Mouse (Mus musculus) gastrocnemius, adult 2 months (tissue): ENCODE results near the gene Scgb1b15. TPM values are rescaled to one million over a fixed set of nuclear protein-coding genes. Genes with fewer than 3 reads are reported as not detected.
"Not testable (repeated sequence)": the region's sequence is repeated elsewhere in the genome, so short reads cannot be mapped to it uniquely, and the experiment has no call there.

Experiments
- DNase-seq: peaks from one replicate; pipeline ENCODE4 v3.0.0; 2022
- H3K27ac ChIP-seq: fragments of 200-600 bp; 2 replicates; pipeline ENCODE4 v1.8.1; 2022; ENCODE audit warnings: mild to moderate bottlenecking
- H3K4me3 ChIP-seq: fragments of 200-600 bp; 2 replicates; pipeline ENCODE4 v1.8.1; 2022; ENCODE audit warnings: mild to moderate bottlenecking, moderate library complexity
- intact Hi-C: fragments of 180-260 bp; cut with DNase I; formaldehyde crosslinking; loops from one replicate; pipeline ENCODE4 v1.15.1; 2025
- long read RNA-seq, 2 experiments: library from polyadenylated mRNA; stranded (forward); transcript quantifications; one replicate each; pipeline ENCODE4 v2.0.0; 2021
- total RNA-seq, 2 experiments: library from RNA; stranded (reverse); gene quantifications; 2 replicates each; pipeline ENCODE4 v1.2.3; 2021

Gene Scgb1b15
- not detected for total RNA-seq
- long read RNA-seq, experiment 1, result 0 reads
- long read RNA-seq, experiment 2, result 0 reads

DNA sequence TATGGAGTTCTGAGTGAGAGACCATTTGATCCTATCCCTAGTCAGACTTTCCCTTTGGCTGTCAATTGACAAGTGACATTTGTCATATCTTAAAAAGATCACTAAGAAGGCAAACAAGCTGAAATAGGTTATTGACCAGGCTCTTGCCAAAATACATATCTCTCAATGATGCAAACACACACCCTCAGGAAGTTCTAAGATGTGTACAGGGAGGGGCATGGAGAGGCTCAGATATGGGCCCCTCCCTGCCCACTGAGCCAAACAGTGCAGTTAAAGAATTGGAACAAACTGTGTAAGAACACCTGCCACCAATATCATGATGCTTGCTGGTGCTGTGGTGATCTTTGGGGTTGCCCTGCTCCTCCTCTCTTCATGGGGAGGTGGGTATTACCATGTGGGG lies at the start of gene Scgb1b15:
Gene Scgb1b15 (plus strand): TSS at position 301 of the 400 bp plus-strand sequence.
- intact Hi-C loops, DNase-seq, H3K27ac ChIP-seq, H3K4me3 ChIP-seq: not testable (repeated sequence)

DNA sequence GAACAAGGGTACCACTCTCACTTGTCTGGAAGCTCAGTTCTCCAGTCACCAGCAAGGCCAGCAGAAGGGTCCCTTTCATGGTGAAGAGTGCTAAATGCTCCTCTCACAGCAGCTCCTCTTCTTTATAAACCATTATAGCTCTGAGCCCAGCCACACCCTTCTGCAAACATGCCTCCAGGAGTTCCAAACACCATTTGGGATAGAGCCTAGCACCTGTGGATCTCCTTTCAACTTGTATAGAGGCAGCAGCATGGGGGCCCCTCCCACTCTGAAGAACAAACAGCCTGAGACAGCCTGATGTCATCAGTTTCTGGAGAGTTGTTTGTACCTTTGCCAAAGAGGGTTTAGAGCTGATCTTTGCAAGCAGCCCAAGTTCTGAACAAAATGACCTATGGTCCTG lies 6.8 kb upstream of the Scgb1b15 start, which contains the start of gene Scgb2b15:
Gene Scgb2b15 (minus strand): TSS at position 101 of the 400 bp plus-strand sequence.
- H3K4me3 ChIP-seq, intact Hi-C loops, DNase-seq, H3K27ac ChIP-seq: not testable (repeated sequence)

Other genes starting within 250 kb of the Scgb1b15 start
- not detected for gene Scgb2b15, start 6.9 kb upstream of the Scgb1b15 start, total RNA-seq
- not detected for gene Scgb2b17, start 220.0 kb downstream of the Scgb1b15 start, total RNA-seq
- not detected for gene Scgb1b17, start 226.9 kb downstream of the Scgb1b15 start, total RNA-seq